Mouse (Mus musculus) CH12F3 (cell line): ENCODE measurements at regions not wholly inside any gene's neighbourhood (a gene's known extent, or its start where the extent isn't known, plus 50 kb on each side); places are given as distances from the start of the nearest gene placed in this dataset.

Experiments
- in situ Hi-C: fragments of 300-500 bp; cut with MboI; formaldehyde crosslinking; loops from 2 replicates; pipeline ENCODE4 v1.14.3; 2020; ENCODE audit warnings: low sequenced_read_pairs

- in situ Hi-C loops, result no loop called here
These were observed 399.0 kb upstream of the Smim15 start for GRCm38 (mm10) chr13:107645121-107645864.

- in situ Hi-C loops, result no loop called here
These were observed 399.5 kb upstream of the Smim15 start for GRCm38 (mm10) chr13:107644705-107645104.

- in situ Hi-C loops, result no loop called here
These were observed 402.2 kb upstream of the Smim15 start for GRCm38 (mm10) chr13:107641926-107642657.

DNA sequence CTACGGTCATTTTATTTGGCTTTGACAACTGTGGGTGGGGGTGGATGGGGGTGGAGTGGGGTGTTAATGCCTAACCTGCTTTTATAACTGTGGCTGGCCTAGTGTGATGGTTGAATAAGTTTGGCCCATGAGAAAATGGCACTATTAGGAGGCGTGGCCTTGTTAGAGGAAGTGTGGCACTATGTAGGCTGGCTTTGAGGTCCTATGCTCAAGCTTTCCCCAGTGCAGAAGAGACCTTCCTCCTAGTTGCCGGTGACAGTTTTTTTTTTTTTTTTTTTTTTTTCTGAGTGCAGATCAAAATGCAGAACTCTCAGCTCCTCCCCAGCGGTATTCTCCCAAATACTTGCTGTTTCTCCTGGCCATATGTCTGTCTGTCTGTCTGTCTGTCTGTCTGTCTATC lies 404.6 kb upstream of the Smim15 start:
- in situ Hi-C loops, result no loop called here

- in situ Hi-C loops, result no loop called here
These were observed 407.0 kb upstream of the Smim15 start for GRCm38 (mm10) chr13:107637269-107637668.

- in situ Hi-C loops, result no loop called here
These were observed 409.1 kb upstream of the Smim15 start for GRCm38 (mm10) chr13:107635114-107635513.

GRCm38 (mm10) chr13:107627073-107627472 lies 417.2 kb upstream of the Smim15 start:
- in situ Hi-C loops, result no loop called here

- in situ Hi-C loops, result no loop called here
These were observed 417.6 kb upstream of the Smim15 start for GRCm38 (mm10) chr13:107626670-107627069.

GRCm38 (mm10) chr13:107621337-107621736 lies 422.9 kb upstream of the Smim15 start:
- in situ Hi-C loops, result no loop called here

DNA sequence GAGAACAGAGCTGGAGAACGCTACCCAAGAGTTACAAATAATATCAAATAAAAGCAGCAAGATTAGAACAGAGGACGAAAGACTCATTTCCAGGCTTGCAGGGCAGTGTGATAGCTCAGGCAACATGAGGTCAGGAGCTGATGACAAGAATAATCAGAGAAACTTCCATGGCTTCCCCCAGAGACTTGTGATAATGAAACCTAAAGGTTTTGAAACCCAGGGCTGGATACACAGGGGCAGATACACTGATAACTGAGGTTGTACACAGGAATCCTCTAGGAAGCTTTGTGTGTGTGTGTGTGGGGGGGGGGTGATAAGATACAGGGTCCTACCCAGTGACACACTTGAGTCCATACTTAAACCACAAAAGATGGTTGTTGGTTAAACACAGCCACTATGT lies 423.4 kb upstream of the Smim15 start:
- in situ Hi-C loops, result no loop called here

DNA sequence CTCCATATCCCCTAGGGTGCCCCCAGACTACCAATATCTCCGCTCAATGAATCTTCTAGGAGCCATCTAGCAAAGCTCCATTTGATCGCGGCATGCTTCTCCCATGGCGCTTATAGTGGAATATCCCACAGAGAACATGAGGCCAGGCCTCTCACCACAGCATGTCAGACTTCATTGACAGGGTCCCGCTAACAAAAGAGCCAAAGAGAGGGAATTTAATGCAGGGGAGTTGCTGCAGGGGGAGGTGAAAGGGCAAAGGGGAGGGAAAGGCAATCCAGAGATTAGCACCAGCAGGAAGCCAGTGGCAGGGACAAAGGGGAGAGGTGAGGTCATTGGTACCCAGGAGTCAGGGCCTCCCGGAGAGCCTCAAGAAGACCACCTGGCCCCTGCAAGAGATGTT lies 424.0 kb upstream of the Smim15 start:
- in situ Hi-C loops, result no loop called here

DNA sequence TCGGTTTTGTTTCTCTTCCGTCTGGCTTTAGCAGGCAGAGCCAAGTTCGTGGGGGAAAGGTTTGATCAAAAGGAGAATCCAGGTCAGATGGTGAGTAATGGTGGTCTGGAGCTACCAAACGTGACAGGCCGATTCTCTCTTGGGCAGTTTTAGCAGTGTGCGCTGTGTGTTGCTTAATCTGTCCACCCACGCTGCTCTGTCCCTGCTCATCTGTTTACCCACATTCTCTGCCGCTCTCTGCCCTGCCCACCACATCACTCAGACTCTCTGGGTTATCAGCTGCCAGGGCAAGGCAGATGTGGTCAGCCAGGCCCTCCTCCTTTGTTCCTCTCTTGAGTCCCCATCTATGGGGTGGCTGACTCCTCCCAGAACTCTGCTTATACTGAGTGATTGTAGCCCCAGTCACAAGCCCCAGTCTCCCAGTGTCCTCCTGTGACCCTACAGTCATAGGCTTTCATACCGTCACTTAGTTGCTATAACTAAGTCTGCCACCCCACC lies 424.8 kb upstream of the Smim15 start:
- in situ Hi-C loops, result no loop called here

- in situ Hi-C loops, result no loop called here
These were observed 425.3 kb upstream of the Smim15 start for GRCm38 (mm10) chr13:107618796-107619429.

- in situ Hi-C loops, result no loop called here
These were observed 425.9 kb upstream of the Smim15 start for GRCm38 (mm10) chr13:107618369-107618771.

DNA sequence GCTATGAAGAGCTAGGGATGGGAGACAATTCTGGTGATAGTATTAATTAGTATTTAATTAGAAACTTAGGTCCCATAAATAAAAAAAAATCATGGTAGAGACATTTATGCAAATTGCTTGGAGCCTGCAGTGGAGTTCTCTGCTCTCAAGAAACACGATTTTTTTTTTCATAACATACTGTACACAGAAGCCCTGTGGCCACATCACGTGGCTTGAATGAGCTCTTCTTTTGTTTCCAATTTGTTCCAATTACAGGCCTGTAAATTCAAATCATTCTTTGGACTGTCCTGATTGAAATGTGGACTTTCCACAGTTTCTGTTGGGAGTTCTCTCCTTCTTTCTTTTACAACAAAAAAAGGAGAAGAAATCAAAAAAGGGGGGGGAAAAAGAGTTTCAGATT lies 426.7 kb upstream of the Smim15 start:
- in situ Hi-C loops, result no loop called here

DNA sequence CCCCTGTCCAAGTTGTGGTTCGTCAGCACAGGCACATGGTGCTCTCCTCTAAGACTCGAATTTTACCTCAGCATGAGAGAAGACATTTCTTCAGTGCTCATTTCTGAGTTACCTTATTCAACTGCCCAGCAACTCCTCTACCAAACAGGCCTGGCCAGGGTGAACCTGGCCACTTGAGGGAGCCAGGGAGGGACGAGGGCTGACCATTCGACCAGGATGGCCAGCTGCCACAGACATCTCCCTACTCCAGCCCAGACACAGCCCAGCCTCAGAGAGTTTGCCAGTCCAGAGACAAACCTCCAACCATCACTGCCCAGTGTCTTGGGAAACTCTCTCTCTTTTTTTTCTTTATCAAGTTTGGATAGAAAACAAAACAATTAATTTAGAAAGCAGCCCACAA lies 427.5 kb upstream of the Smim15 start:
- in situ Hi-C loops, result no loop called here

GRCm38 (mm10) chr13:107608996-107609503 lies 435.2 kb upstream of the Smim15 start:
- in situ Hi-C loops, result no loop called here

GRCm38 (mm10) chr13:107607294-107607693 lies 437.0 kb upstream of the Smim15 start:
- in situ Hi-C loops, result no loop called here

DNA sequence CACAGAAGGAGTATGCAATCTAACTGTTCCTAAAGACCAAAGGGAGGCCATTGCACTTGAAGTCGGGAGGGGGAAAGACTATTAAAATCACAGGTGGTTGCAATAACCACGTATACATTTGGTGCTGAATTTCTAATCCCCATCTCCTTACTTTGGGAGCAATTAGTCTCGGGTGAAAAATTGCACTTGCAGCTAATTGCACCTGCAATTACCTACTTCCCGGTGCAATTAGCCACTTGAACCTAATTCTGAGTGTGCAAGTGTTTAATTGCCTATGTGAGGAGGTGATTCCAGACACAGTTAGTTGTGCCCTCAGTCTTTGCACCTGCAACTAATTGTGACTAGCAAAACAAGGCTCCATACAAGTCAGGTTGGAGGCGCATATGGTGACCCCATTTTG lies 442.1 kb upstream of the Smim15 start:
- in situ Hi-C loops, result no loop called here

DNA sequence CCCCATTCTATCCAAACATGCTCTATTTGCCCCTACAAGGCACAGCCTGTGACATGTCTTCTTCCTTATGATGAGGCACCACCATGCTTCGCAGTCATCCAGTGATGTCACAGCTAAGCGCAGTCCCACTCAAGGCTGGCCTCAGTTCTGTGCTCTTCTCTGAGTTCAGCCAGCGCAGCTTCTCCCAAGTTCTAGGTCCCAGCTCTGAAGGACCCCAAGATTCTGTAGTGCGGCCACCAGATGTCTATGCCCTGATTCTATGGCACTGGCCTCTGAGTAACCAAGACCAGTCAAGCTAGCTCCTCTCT lies 443.2 kb upstream of the Smim15 start:
- in situ Hi-C loops, result no loop called here

DNA sequence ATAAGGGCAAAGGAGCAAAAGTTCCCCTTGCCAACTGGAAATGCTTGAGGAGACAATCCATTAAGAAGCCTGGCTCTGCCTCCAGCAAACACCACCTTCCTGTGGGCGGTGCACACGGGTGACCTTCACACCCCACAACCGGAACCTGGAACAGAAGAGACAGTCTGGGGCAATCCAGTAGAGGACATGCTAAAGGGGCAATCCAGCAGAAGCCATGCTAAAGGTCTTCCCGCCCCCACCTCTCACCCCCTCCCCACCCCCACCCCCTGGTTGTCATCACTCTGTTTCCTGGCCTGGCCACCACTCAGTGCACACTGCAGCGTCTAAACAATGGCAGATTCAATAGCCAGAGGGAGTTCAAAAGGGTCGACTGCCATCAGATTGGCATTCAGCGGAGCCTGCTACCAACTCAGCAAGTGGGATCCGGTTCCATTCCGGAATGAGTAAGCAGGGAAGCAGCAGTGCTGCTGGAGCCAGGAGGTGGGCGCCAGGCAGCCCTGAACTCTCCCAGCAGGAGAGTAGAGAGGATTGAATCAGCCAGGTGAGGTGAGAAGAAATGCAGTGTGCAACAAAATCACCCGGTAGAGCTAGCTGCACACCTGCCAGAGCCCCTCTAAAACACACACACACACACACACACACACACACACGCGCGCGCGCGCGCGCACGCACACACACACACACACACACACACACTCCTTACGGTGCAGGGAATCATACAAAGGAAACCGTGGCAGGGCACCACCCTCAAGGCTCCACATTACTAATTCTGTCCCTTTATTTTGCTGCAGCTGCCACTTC lies 443.7 kb upstream of the Smim15 start:
- in situ Hi-C loops, result no loop called here
